Mouse (Mus musculus) MEL-GATA-1-ER (cell line): ENCODE data around the gene Adgra3.

ENCODE experiments used
- DNase-seq: peaks from one replicate; pipeline ENCODE4 v3.0.0-alpha.2; 2012; ENCODE audit warnings: low read depth; ENCODE audit errors: extremely low read depth

The Adgra3 gene

GRCm38 (mm10) chr5:50032332-50032731 is 26.5 kb downstream of the Adgra3 start:
- DNase-seq: no peak

- DNase-seq: no peak
Observed at GRCm38 (mm10) chr5:50031763-50032272, 27.0 kb downstream of the Adgra3 start.

- no peak for DNase-seq
Observed at GRCm38 (mm10) chr5:50031288-50031687, 27.5 kb downstream of the Adgra3 start.

GRCm38 (mm10) chr5:50029662-50030061 is 29.1 kb downstream of the Adgra3 start:
- DNase-seq: no peak

GRCm38 (mm10) chr5:50027561-50027960 is 31.2 kb downstream of the Adgra3 start:
- DNase-seq: no peak

GRCm38 (mm10) chr5:50027001-50027400 is 31.8 kb downstream of the Adgra3 start:
- no peak for DNase-seq

- no peak for DNase-seq
Observed at GRCm38 (mm10) chr5:50026148-50026547, 32.7 kb downstream of the Adgra3 start.

GRCm38 (mm10) chr5:50024097-50024496 is 34.7 kb downstream of the Adgra3 start:
- no peak for DNase-seq

GRCm38 (mm10) chr5:50015987-50016587 is 42.7 kb downstream of the Adgra3 start:
- no peak for DNase-seq

GRCm38 (mm10) chr5:50015147-50015697 is 43.6 kb downstream of the Adgra3 start:
- peak; percentile 81 for DNase-seq

- peak; percentile 73 for DNase-seq
Observed at GRCm38 (mm10) chr5:50014658-50015057, 44.1 kb downstream of the Adgra3 start.

GRCm38 (mm10) chr5:50013965-50014364 is 44.8 kb downstream of the Adgra3 start:
- DNase-seq: no peak

GRCm38 (mm10) chr5:50008841-50009240 is 50.0 kb downstream of the Adgra3 start:
- peak; percentile 76 for DNase-seq

GRCm38 (mm10) chr5:50006915-50007658 is 51.7 kb downstream of the Adgra3 start:
- DNase-seq: no peak

- DNase-seq: peak; percentile 43
Observed at GRCm38 (mm10) chr5:50002269-50002668, 56.5 kb downstream of the Adgra3 start.

- DNase-seq: no peak
Observed at GRCm38 (mm10) chr5:49999764-50000163, 59.0 kb downstream of the Adgra3 start.

- no peak for DNase-seq
Observed at GRCm38 (mm10) chr5:49997019-49997418, 61.8 kb downstream of the Adgra3 start.

- DNase-seq: no peak
Observed at GRCm38 (mm10) chr5:49996457-49996856, 62.3 kb downstream of the Adgra3 start.

- DNase-seq: no peak
Observed at GRCm38 (mm10) chr5:49990737-49991323, 68.0 kb downstream of the Adgra3 start.

- DNase-seq: no peak
Observed at GRCm38 (mm10) chr5:49988015-49988798, 70.6 kb downstream of the Adgra3 start.

- peak; percentile 35 for DNase-seq
Observed at GRCm38 (mm10) chr5:49980727-49981126, 78.1 kb downstream of the Adgra3 start.
